Mouse (Mus musculus) kidney, adult 2 months (tissue): ENCODE measurements around the gene Atg7.

Source experiments
- CTCF ChIP-seq: fragments of 200-500 bp; conservative IDR thresholded peaks from 2 replicates; pipeline ENCODE4 v1.5.1; 2011; ENCODE audit warnings: low read depth, mild to moderate bottlenecking, control low read depth, low read length, moderate library complexity, mixed read lengths; ENCODE audit not compliant: insufficient read depth, insufficient read length
- POLR2A ChIP-seq: fragments of 200-500 bp; IDR thresholded peaks from one replicate; pipeline ENCODE4 v1.6.1; 2011; ENCODE audit warnings: low read depth, low read length, control low read depth

- TF ChIP-seq CTCF (no peak), POLR2A (no peak)
Measured at GRCm38 (mm10) chr6:114805927-114806326, 163.0 kb downstream of the Atg7 start.
